Mouse (Mus musculus) kidney, postnatal 14 days (tissue): Measurements from ENCODE around the gene Bmp8b.
"Not testable (repeated sequence)": the region's sequence is repeated elsewhere in the genome, so short reads cannot be mapped to it uniquely, and the experiment has no call there.

ENCODE experiments used
- DNase-seq: peaks from one replicate; pipeline ENCODE4 v3.0.0; 2022; ENCODE audit warnings: mixed read lengths

Gene Bmp8b

GRCm38 (mm10) chr4:123104651-123105450, at the start of gene Bmp8b:
Bmp8b (plus strand) TSS chr4:123105165.
- DNase-seq, result peak; percentile 27

GRCm38 (mm10) chr4:123056560-123057109, 48.3 kb upstream of the Bmp8b start:
- DNase-seq, result no peak

- no peak for DNase-seq
These were observed 47.0 kb upstream of the Bmp8b start for GRCm38 (mm10) chr4:123057957-123058356.

GRCm38 (mm10) chr4:123061744-123062143, 43.2 kb upstream of the Bmp8b start:
- DNase-seq, result no peak

GRCm38 (mm10) chr4:123068646-123069045, 36.3 kb upstream of the Bmp8b start:
- no peak for DNase-seq

- DNase-seq, result peak; percentile 46
These were observed 33.5 kb upstream of the Bmp8b start for GRCm38 (mm10) chr4:123071266-123071966.

GRCm38 (mm10) chr4:123076928-123077327, 28.0 kb upstream of the Bmp8b start:
- DNase-seq, result peak; percentile 32

- DNase-seq, result no peak
These were observed 26.7 kb upstream of the Bmp8b start for GRCm38 (mm10) chr4:123078231-123078630.

- peak; percentile 34 for DNase-seq
These were observed 24.2 kb upstream of the Bmp8b start for GRCm38 (mm10) chr4:123080791-123081190.

- peak; percentile 72 for DNase-seq
These were observed 22.4 kb upstream of the Bmp8b start for GRCm38 (mm10) chr4:123082283-123083163.

- no peak for DNase-seq
These were observed 21.6 kb upstream of the Bmp8b start for GRCm38 (mm10) chr4:123083323-123083902.

GRCm38 (mm10) chr4:123085290-123085689, 19.7 kb upstream of the Bmp8b start:
- no peak for DNase-seq

- no peak for DNase-seq
These were observed 18.6 kb upstream of the Bmp8b start for GRCm38 (mm10) chr4:123086381-123086780.

GRCm38 (mm10) chr4:123092621-123093020, 12.3 kb upstream of the Bmp8b start:
- DNase-seq, result no peak

- DNase-seq, result peak; percentile 20
These were observed 11.7 kb upstream of the Bmp8b start for GRCm38 (mm10) chr4:123093064-123093776.

GRCm38 (mm10) chr4:123093869-123094268, 11.1 kb upstream of the Bmp8b start:
- DNase-seq, result no peak

- DNase-seq, result no peak
These were observed 456 bp downstream of the Bmp8b start for GRCm38 (mm10) chr4:123105451-123105790.

GRCm38 (mm10) chr4:123105929-123106328, 964 bp downstream of the Bmp8b start:
- not testable (repeated sequence) for DNase-seq

- no peak for DNase-seq
These were observed 1.9 kb downstream of the Bmp8b start for GRCm38 (mm10) chr4:123106864-123107263.

GRCm38 (mm10) chr4:123108056-123108455, 3.1 kb downstream of the Bmp8b start:
- DNase-seq, result no peak

- no peak for DNase-seq
These were observed 5.8 kb downstream of the Bmp8b start for GRCm38 (mm10) chr4:123110751-123111150.
